Mouse (Mus musculus) gastrocnemius, postnatal 4 days (tissue): ENCODE results near the gene Hist1h3e. TPM values are rescaled to one million over a fixed set of nuclear protein-coding genes. Genes with fewer than 3 reads are reported as not detected.
"Not testable (repeated sequence)": the region's sequence is repeated elsewhere in the genome, so short reads cannot be mapped to it uniquely, and the experiment has no call there.

Source experiments
- DNase-seq, 2 experiments: peaks; one replicate each; pipeline ENCODE4 v3.0.0; 2021 to 2022; ENCODE audit warnings: low spot score in 2 of 2, mixed read lengths in 2 of 2
- total RNA-seq, 2 experiments: library from RNA; stranded (reverse); gene quantifications; 2 replicates each; pipeline ENCODE4 v1.2.3; 2021

Hist1h3e gene
- total RNA-seq, 2 experiments from 2014 or later: 232 to 273 TPM

- no peak for DNase-seq
Observed at GRCm38 (mm10) chr13:23583387-23584068, 21.4 kb upstream of the Hist1h3e start.

GRCm38 (mm10) chr13:23582219-23583056 lies 20.3 kb upstream of the Hist1h3e start:
- no peak for DNase-seq

- peak; percentile 79 to 88 for DNase-seq
Observed at GRCm38 (mm10) chr13:23581408-23582218, 19.4 kb upstream of the Hist1h3e start, which contains the start of gene Hist1h4d. TSS of gene Hist1h4d (plus strand) at chr13:23581598.

GRCm38 (mm10) chr13:23577835-23578234 lies 15.7 kb upstream of the Hist1h3e start:
- no peak for DNase-seq

GRCm38 (mm10) chr13:23576906-23577639 lies 14.9 kb upstream of the Hist1h3e start:
- DNase-seq: no peak

- DNase-seq: no peak
Observed at GRCm38 (mm10) chr13:23576351-23576881, 14.2 kb upstream of the Hist1h3e start.

DNA sequence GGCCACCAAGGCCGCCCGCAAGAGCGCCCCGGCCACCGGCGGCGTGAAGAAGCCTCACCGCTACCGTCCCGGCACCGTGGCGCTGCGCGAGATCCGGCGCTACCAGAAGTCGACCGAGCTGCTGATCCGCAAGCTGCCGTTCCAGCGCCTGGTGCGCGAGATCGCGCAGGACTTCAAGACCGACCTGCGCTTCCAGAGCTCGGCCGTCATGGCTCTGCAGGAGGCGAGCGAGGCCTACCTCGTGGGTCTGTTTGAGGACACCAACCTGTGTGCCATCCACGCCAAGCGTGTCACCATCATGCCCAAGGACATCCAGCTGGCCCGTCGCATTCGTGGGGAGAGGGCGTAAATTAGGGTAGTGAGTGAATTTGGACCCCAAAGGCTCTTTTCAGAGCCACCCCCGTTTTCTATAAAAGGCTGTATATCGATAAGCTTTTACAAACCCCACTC lies 13.7 kb upstream of the Hist1h3e start:
- DNase-seq: not testable (repeated sequence)

DNA sequence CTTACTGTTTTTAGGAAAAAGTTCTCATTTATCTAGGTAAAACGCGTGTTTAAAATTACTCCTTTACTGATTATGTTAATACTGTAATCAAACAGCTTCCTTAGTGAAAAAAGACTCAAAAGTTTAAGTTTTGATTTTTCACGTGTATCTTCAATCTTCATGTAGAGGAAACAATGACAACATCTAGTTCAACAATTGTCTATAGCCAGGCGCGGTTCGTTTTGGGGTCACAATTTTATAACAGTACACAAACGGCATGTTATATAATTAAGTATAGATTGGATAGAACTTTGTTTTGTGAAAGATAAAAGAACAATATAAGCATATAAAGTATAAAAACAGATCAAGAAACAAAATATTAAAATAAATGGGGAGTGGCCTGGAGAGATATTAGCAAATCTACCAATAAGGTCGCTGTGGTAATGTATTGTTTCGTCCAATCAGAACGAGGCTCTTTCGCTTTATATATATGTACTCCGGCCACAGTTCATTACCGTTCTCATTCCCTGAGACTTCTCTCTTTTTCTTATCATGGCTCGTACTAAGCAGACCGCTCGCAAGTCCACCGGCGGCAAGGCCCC lies 13.2 kb upstream of the Hist1h3e start, which contains the start of gene Hist1h3d:
Hist1h3d (plus strand) TSS at position 493 of the 581 bp plus-strand sequence.
- peak in 1 of 2 experiments; percentile 39 for DNase-seq

GRCm38 (mm10) chr13:23574546-23575170 lies 12.5 kb upstream of the Hist1h3e start:
- not testable (repeated sequence) for DNase-seq

GRCm38 (mm10) chr13:23573898-23574524 lies 11.8 kb upstream of the Hist1h3e start, which contains the start of the genes Hist1h2bf and Hist1h2ad:
TSS of gene Hist1h2bf (minus strand) at chr13:23574196.
TSS of gene Hist1h2ad (plus strand) at chr13:23574381.
- DNase-seq: peak; percentile 67 to 87

- DNase-seq: not testable (repeated sequence)
Observed at GRCm38 (mm10) chr13:23573034-23573897, 11.1 kb upstream of the Hist1h3e start.

- DNase-seq: no peak
Observed at GRCm38 (mm10) chr13:23572218-23573033, 10.3 kb upstream of the Hist1h3e start.

DNA sequence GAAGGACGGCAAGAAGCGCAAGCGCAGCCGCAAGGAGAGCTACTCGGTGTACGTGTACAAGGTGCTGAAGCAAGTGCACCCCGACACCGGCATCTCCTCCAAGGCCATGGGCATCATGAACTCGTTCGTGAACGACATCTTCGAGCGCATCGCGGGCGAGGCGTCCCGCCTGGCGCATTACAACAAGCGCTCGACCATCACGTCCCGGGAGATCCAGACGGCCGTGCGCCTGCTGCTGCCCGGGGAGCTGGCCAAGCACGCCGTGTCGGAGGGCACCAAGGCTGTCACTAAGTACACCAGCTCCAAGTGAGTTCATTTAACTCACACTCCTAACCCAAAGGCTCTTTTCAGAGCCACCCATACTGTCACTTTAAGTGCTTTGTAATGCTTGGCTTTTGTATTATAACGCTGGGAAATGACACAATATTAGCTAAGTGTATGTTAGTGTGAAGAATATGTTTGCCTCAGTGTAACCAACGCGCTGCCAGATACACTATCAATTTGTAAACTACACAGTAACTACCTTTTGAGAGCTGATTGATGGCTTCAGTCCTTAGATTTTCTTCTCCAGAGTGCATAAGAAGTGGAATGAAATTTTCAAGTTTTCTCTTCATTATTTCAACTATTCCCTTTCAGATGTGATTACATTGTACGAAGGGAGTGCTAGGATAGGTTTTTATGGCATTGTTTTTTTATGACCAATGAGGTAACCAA lies 9.5 kb upstream of the Hist1h3e start:
- not testable (repeated sequence) for DNase-seq

- DNase-seq: peak in 1 of 2 experiments; percentile 53
Observed at GRCm38 (mm10) chr13:23571022-23571503, 8.9 kb upstream of the Hist1h3e start, which contains the start of the genes Hist1h2ae and Hist1h2bg. TSS of gene Hist1h2ae (minus strand) at chr13:23571220. TSS of gene Hist1h2bg (plus strand) at chr13:23571396.

DNA sequence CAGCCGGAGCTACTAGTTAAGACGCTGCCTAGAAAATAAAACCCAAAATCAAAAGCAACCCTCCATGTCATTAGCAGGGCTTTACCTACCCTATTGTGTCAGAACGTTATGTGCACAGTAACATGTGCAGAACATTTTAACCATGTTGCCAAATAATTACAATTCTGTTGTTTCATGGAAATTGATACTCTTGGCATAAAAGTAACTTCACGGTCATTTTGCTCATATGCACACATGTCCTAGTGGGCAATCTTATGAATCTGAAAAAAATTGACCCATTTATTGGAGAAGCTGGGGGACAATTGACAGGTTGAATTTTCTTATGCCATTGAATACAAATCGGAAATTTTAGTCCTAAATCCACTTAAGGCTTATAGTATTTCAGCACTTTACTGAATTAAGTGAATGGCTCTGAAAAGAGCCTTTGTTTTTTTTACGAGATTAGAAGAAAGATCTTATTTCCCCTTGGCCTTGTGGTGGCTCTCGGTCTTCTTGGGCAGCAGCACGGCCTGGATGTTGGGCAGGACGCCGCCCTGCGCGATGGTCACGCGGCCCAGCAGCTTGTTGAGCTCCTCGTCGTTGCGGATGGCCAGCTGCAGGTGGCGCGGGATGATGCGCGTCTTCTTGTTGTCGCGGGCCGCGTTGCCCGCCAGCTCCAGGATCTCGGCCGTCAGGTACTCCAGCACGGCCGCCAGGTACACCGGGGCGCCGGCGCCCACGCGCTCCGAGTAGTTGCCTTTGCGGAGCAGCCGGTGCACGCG lies 8.3 kb upstream of the Hist1h3e start:
- not testable (repeated sequence) for DNase-seq
